Mouse (Mus musculus) thymus, adult 2 months (tissue): ENCODE results near the gene Stra6. TPM values are rescaled to one million over a fixed set of nuclear protein-coding genes. Genes with fewer than 3 reads are reported as not detected.

Experiments
- DNase-seq: peaks from one replicate; pipeline ENCODE4 v3.0.0; 2021
- H3K27ac ChIP-seq: fragments of 200-500 bp; 2 replicates; pipeline ENCODE4 v1.5.1; 2012; ENCODE audit warnings: low read length, control low read depth; ENCODE audit not compliant: control insufficient read depth, insufficient read depth
- H3K27me3 ChIP-seq: fragments of 200-500 bp; 2 replicates; pipeline ENCODE4 v1.6.1; 2012; ENCODE audit warnings: mild to moderate bottlenecking, low read length, moderate library complexity, mixed read lengths; ENCODE audit not compliant: control insufficient read depth, insufficient read depth
- H3K36me3 ChIP-seq: fragments of 200-500 bp; 2 replicates; pipeline ENCODE4 v1.6.1; 2012; ENCODE audit warnings: mild to moderate bottlenecking, low read length, moderate library complexity; ENCODE audit not compliant: control insufficient read depth, insufficient read depth
- H3K4me1 ChIP-seq: fragments of 200-500 bp; replicated peaks from 2 replicates; pipeline ENCODE4 v1.6.1; 2012; ENCODE audit warnings: low read length; ENCODE audit not compliant: control insufficient read depth, insufficient read depth
- H3K4me3 ChIP-seq: fragments of 200-500 bp; 2 replicates; pipeline ENCODE4 v1.5.1; 2012; ENCODE audit warnings: mild to moderate bottlenecking, low read length, control low read depth, moderate library complexity; ENCODE audit not compliant: control insufficient read depth, insufficient read depth
- CTCF ChIP-seq: fragments of 200-500 bp; IDR thresholded peaks from 2 replicates; pipeline ENCODE4 v1.5.1; 2012; ENCODE audit warnings: mild to moderate bottlenecking, control low read depth, low read length, moderate library complexity, borderline replicate concordance; ENCODE audit not compliant: control insufficient read depth, poor library complexity, insufficient read depth; ENCODE audit errors: extremely low read depth
- POLR2A ChIP-seq: fragments of 200-500 bp; IDR thresholded peaks from 2 replicates; pipeline ENCODE4 v1.6.1; 2012; ENCODE audit warnings: mild to moderate bottlenecking, low read length, control low read depth, moderate library complexity; ENCODE audit not compliant: control insufficient read depth, poor library complexity, insufficient read depth; ENCODE audit errors: extremely low read depth
- WGBS: fragments of 180-500 bp; shearing (Covaris S2); methylation state at CpG from one replicate; pipeline ENCODE4 v1.1.7; 2018; 5-methylcytosine and 5-hydroxymethylcytosine counted together
- polyA plus RNA-seq: library from polyadenylated mRNA; depleted of rRNA; stranded (reverse); fragments of >200 nt; gene quantifications from 2 replicates; pipeline ENCODE4 v1.2.3, GENCODE M21; 2012

Stra6 gene
- polyA plus RNA-seq, 1 experiment: 6.1 TPM

GRCm38 (mm10) chr9:58065977-58066730 lies 2.6 kb downstream of the Stra6 start:
- no peak for DNase-seq
- TF ChIP-seq CTCF (no peak), POLR2A (no peak)
- Histone ChIP-seq H3K27me3 (no peaks in the 10 kb centered on the region), H3K27ac (no peak overlapping the region), H3K4me3 (no peak overlapping the region), H3K36me3 (no peaks in the 10 kb centered on the region), H3K4me1 (no peaks in the 10 kb centered on the region)
- 77% methylated on average over 6 of the region's 6 CpGs for WGBS

- H3K27me3 ChIP-seq: no peaks in the 10 kb centered on the region
- no peak overlapping the region for H3K4me3 ChIP-seq
- no peak overlapping the region for H3K27ac ChIP-seq
- no peaks in the 10 kb centered on the region for H3K36me3 ChIP-seq
- no peak for DNase-seq
- TF ChIP-seq CTCF (no peak), POLR2A (no peak)
- 66% methylated on average over 6 of the region's 6 CpGs for WGBS
- no peaks in the 10 kb centered on the region for H3K4me1 ChIP-seq
These were observed 3.1 kb downstream of the Stra6 start for GRCm38 (mm10) chr9:58066731-58067095.

- no peak overlapping the region for H3K27ac ChIP-seq
- H3K4me3 ChIP-seq: no peak overlapping the region
- no peaks in the 10 kb centered on the region for H3K27me3 ChIP-seq
- no peak for TF ChIP-seq POLR2A
- no peak for TF ChIP-seq CTCF
- 92% methylated on average over 3 of the region's 3 CpGs for WGBS
- no peaks in the 10 kb centered on the region for H3K36me3 ChIP-seq
- no peaks in the 10 kb centered on the region for H3K4me1 ChIP-seq
- DNase-seq: no peak
These were observed 4.0 kb downstream of the Stra6 start for GRCm38 (mm10) chr9:58067546-58067945.

- no peaks in the 10 kb centered on the region for H3K4me1 ChIP-seq
- H3K4me3 ChIP-seq: no peak overlapping the region
- WGBS: 54% methylated on average over 3 of the region's 3 CpGs
- no peak for DNase-seq
- TF ChIP-seq POLR2A: no peak
- no peak for TF ChIP-seq CTCF
- no peak overlapping the region for H3K27ac ChIP-seq
- H3K27me3 ChIP-seq: no peaks in the 10 kb centered on the region
- H3K36me3 ChIP-seq: no peaks in the 10 kb centered on the region
These were observed 11.0 kb downstream of the Stra6 start for GRCm38 (mm10) chr9:58074561-58074960.

- no peaks in the 10 kb centered on the region; the same call in 1 of the 2 replicates for H3K27me3 ChIP-seq
- 23% methylated on average over 8 of the region's 8 CpGs for WGBS
- no peak overlapping the region for H3K4me3 ChIP-seq
- H3K4me1 ChIP-seq: no peaks in the 10 kb centered on the region
- no peaks in the 10 kb centered on the region for H3K36me3 ChIP-seq
- DNase-seq: no peak
- TF ChIP-seq CTCF: no peak
- TF ChIP-seq POLR2A: no peak
- H3K27ac ChIP-seq: no peak overlapping the region
These were observed 21.0 kb downstream of the Stra6 start for GRCm38 (mm10) chr9:58084586-58084985.

GRCm38 (mm10) chr9:58085074-58085473 lies 21.5 kb downstream of the Stra6 start:
- H3K4me1 ChIP-seq: no peaks in the 10 kb centered on the region
- 2% methylated on average over 2 of the region's 2 CpGs for WGBS
- H3K36me3 ChIP-seq: no peaks in the 10 kb centered on the region
- TF ChIP-seq CTCF (no peak), POLR2A (no peak)
- no peak for DNase-seq
- H3K27me3 ChIP-seq: no peaks in the 10 kb centered on the region; the same call in 1 of the 2 replicates
- no peak overlapping the region for H3K27ac ChIP-seq
- H3K4me3 ChIP-seq: no peak overlapping the region
